Mouse (Mus musculus) splenic B cell, adult 2 months (primary cell): ENCODE measurements around the gene Mthfsd.
A peak's percentile ranks its signal among the peaks of the same experiment; 100 is the strongest.

Experiments used
- DNase-seq: peaks from one replicate; pipeline ENCODE4 v3.0.0-alpha.2; 2011; ENCODE audit warnings: low read depth, low spot score
- H3K27me3 ChIP-seq: 2 replicates; pipeline ENCODE4 v1.6.1; 2012; ENCODE audit warnings: mild to moderate bottlenecking, low read length, moderate library complexity, mixed read lengths; ENCODE audit not compliant: control insufficient read depth, poor library complexity, insufficient read depth, severe bottlenecking
- H3K36me3 ChIP-seq: 2 replicates; pipeline ENCODE4 v1.6.1; 2012; ENCODE audit warnings: mild to moderate bottlenecking, low read length, moderate library complexity, mixed read lengths; ENCODE audit not compliant: control insufficient read depth, poor library complexity, insufficient read depth, severe bottlenecking

The Mthfsd gene

DNA sequence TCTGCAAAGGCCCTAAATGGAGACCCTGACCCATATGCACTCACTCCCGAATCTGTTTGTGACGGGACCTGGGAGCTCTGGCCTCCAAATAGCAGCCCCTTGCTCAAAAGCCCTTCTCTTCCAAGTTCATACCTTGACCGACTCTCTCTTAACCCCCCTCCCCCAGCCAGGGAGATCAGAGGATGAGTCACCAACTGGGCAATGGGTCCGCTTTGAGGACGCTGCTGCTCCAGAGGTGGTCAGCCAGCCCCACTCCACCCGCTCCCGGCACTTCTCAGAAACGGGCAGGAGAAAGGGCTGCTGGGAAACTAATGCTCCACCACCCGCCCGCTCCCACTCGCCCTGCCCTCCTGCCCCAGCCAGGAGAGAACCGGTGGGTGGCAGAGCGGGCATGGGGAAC is 32.3 kb downstream of the Mthfsd start:
- no peak for DNase-seq

DNA sequence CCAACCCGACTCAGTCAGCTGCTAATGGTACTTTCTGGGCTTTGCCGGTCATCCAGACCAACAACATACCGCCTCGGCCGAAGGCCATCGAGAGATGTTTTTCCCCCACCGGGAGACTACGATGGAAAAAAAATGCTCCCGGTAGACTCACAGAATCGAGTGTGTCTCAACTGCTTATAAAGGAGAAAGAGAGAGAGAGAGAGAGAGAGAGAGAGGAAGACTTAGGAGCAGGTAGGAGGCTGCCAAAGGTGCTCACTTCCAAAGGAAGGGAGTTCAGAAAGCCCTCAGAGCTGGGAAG is 33.4 kb downstream of the Mthfsd start:
- H3K27me3 ChIP-seq = no peaks in the 10 kb centered on the region
- no peaks in the 10 kb centered on the region for H3K36me3 ChIP-seq
- no peak for DNase-seq

More for the DNA sequence above, 32.3 kb downstream of the Mthfsd start:
- Histone ChIP-seq H3K36me3 (no peaks in the 10 kb centered on the region), H3K27me3 (no peaks in the 10 kb centered on the region)

DNA sequence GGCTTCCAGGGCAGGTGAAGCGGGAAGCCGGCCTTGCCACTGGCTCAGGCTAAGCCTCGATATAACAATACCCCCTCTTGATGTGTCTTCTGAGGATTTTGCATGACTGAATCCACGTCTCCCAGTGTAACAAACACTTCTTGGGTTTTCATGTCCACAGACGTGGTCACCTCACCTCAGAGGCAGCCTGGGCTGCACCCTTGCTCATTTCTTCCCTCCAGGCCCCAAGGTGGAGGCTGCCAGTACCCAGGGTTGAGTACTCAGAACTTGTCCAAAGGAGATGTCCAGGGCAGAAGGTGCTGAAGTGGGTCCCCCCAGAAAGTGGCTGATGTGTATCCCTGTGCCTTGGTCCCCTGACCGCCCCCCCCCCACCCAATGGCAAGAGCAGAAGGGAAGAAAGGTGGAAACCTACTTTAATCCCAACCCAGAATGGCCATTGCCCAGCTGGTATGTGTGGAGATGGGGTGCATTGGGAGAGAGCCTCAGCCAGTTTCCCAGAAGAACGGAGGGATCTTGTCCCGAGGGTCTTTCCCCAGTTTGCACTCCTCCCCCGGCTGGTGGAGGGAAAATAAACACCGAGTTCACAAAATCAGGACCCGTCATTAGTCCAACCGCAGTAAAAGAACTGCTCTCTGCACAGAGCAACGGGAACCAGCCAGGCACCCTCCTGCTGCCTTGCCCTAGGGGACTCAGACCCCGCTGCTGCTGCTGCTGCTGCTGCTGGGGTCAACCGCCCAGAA is 33.9 kb downstream of the Mthfsd start:
- DNase-seq = no peak
- H3K27me3 ChIP-seq = no peaks in the 10 kb centered on the region
- H3K36me3 ChIP-seq = no peaks in the 10 kb centered on the region

DNA sequence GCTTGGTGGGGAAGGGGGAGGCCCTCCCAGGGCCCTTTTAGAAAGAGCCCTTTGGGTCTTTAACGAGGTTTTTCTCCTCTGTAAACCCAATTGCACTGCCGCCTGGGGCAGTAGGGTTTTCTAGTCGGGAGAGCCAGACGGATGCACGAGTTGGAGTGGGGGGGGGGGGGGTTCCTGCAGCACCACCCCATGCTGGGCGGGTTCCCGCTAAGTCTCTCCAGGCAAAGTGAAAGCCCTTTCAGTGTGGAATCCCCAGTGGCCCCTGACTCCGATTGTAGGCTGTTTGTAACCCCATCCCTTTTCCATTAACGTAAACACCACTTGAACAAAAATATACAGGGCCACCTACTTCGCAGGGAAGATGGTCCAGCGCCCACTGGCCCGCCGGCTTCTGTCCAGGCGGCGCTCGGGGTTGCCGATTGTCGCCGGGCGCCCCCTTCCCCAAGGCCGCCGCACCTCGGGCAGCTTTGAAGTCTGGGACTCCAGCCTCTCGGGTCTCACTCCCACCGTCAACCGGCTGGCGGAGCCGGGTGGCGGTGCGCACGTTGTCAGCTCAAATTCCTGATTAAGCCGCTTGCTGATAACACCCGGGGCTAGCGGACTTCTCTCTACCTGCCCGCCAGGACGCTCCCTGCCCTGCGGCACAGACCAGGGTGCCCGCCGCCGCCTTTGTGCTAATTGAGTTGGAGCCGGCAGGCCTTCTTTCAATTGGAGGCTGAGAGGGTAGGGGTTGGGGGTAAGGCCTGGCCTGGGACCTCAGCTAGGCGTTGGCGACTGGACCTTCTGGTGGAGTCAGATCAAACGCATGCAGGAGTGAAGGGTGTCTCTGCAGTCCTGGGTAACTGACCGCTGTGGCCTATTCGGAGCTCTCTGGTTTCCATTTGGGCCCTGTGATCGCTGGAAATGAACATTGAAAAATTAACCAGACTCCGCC is 34.8 kb downstream of the Mthfsd start:
- no peak for DNase-seq
- Histone ChIP-seq H3K36me3 (no peaks in the 10 kb centered on the region), H3K27me3 (no peaks in the 10 kb centered on the region)

DNA sequence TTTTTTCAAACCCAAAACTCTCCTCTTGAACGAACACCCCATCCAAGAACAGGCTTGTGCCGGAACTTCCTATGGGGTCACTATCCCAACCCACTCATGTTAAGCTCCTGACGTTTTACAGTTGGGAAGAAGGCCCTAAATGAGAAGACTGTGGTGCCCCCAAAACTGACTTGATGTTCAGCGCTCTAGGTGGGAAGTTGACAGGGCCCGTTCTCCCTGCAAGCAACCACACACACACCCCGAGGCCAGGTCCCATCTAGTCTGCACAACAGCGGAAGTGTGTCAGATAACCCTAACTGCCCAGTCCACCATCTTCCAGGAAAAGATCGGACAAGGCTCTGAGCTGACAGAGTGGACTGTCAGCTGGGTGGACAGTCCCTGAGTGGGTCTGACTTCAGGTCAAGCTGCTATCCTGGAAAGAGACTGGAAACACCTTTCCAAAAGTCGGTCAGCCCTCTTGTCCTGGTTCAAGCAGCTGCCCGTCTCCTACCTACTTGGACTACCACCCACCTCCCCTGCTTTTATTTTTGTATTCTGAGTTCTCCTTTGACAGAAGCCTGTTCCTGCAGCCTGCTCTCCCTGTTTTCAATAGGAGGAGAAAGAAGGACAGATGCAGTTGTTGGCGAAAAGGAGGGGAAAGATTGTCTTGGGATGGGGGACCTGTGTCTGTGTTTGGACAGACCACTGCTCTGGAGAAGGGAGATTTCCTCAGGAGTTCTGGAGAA is 35.6 kb downstream of the Mthfsd start:
- Histone ChIP-seq H3K27me3 (no peaks in the 10 kb centered on the region), H3K36me3 (no peaks in the 10 kb centered on the region)

DNA sequence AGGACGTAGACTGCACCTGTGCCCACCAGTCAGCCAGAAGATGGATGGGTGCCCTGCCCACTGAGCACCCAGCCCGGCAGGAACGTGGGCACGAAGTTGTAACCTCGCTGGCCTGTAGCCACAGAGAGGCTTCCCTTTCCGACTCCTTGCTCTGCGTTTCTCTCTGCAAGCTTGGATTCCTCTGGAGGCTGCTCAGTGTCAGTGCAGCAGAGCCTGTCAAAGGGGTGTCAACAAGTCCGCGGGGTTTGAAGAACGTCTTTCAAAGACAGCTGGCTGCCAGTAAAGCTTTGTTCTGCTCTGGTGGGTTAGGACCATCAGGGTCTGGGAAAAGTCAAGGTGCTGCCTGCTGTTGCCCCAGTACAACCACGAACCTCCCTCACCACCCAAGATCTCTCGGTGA is 36.7 kb downstream of the Mthfsd start:
- Histone ChIP-seq H3K27me3 (no peaks in the 10 kb centered on the region), H3K36me3 (no peaks in the 10 kb centered on the region)
- no peak for DNase-seq

More for the DNA sequence above, 35.6 kb downstream of the Mthfsd start:
- no peak for DNase-seq

DNA sequence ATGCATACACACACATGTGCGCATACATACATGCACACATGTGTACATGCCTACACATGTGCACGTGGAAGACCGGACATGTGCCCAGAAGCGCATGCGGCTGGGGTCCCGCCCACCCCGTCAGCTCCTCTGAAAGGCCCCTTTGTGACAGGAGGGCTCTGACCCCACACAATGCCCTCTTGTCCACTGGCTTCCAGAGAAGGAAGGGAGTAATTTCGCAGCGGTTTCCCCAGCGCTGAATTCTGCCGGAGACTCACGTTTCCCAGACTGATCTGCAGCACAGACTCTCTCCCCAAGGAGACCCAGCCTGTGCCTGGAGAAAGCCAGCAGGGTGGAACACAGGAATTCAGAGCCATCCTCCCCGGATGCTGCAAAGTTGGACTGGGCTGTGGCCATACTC is 44.5 kb downstream of the Mthfsd start:
- no peak for DNase-seq

DNA sequence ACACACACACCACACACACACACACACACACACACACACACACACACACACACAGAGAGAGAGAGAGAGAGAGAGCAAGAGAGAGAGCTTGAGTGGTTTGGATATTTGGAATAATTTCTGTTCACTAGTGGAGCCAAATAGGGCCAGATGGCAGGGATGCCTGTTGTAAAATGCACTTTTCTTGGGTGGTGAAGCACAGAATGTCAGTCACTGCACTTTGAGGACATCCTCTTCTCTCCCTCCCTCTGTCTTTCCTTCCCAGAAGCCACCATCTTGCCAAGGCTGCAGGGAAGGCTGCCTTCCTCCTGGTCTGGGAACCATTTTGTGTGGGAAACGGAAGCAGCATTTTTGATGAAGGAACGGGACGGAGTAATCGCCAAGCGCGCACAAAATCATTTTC is 45.7 kb downstream of the Mthfsd start:
- DNase-seq = no peak
- Histone ChIP-seq H3K36me3 (no peaks in the 10 kb centered on the region), H3K27me3 (no peaks in the 10 kb centered on the region)

More for the DNA sequence above, 44.5 kb downstream of the Mthfsd start:
- no peaks in the 10 kb centered on the region for H3K36me3 ChIP-seq
- H3K27me3 ChIP-seq = no peaks in the 10 kb centered on the region

DNA sequence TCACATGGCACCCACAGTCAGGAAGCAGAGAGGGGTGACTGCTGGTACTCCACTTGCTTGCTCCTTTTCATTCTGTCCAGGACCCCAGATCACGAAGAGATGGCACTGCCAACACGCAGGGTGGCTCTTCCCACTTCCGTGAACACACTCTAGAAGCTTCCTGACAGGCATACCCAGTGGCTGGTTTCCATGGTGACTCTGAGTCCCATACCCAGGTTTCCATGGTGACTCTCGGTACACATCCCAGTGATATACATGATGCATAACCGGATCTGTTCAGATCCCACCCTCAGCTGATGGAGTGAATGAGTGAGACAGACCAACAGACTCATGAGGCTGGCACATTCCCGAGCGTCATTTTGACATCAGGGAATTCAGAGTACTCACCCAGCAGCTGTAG is 49.1 kb downstream of the Mthfsd start:
- no peaks in the 10 kb centered on the region for H3K27me3 ChIP-seq
- no peaks in the 10 kb centered on the region for H3K36me3 ChIP-seq
- DNase-seq = no peak

DNA sequence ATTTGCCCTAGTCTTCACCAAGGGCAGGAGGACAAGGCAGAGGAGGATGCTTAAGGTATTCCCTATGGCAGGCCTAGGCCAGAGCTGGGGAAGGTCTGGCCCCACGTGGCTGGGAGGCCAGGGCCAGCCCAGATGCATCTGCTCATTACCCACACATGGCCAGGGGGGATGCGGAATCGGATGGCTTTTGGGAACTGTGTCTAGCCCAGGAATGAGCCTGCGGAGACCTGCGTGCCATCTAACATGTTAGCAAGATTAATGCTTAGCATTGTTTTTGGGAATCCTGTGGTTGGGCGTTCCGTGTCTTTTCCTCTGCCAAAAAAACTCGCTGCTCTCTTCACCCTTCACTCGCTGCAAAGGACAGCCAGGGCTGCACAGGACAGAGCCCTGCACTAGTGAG is 50.1 kb downstream of the Mthfsd start:
- Histone ChIP-seq H3K36me3 (no peaks in the 10 kb centered on the region), H3K27me3 (no peaks in the 10 kb centered on the region)
- DNase-seq = no peak

DNA sequence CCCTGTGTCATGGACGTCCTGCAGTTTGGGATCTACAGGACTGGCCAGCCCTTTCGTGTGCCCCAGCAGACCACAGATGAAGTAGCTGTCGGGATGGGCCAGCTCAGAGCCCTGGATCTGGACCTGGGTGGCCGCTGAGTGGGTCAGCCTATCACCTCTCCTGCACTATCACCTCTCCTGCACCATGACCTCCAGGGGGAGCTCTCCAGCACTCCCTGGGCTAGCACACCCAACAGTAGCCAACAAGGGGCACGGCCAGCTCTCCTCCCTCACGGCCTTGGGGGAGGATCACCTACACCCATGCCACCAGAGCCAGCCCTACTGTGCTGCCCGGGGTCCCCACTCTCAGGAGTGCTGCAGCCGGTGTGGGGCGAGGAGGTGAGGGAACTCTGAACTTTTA is 60.8 kb downstream of the Mthfsd start:
- peak; percentile 20 for DNase-seq
- Histone ChIP-seq H3K36me3 (no peaks in the 10 kb centered on the region), H3K27me3 (no peaks in the 10 kb centered on the region)

DNA sequence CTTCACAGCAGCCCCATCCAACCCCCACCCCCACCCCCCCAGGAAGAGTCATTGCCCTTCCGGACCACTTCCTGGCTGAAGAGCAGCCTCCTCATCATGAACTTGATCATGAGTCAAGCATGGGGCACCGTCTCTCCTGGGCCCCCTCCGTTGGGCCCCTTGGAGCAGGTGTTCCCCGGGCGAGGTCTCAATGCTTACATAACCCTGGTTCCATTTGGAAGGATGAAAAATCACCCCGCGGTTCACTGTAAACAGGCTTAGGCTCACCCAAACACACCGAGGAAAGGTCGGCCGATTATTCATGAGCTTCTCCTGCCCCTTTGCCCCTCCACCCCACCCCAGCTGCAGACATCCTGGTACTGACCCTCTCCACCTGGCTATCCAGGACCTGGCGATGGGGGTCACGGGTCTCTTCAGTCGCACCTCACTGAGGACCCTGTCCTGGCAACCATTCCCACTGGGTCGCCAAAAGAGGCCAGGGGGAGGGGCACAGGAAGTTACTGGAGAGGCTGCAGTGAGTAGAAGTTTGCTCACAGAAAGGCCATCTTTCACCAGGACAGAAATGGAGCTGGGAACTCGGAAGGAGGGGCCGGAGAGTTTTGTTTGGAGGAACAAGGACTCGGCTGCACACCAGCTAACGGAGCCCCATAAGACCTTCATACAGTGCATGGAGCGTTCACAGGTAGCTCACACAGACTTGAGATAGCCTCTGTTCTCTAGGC is 64.3 kb downstream of the Mthfsd start:
- H3K36me3 ChIP-seq = no peaks in the 10 kb centered on the region

More for the DNA sequence above, 64.3 kb downstream of the Mthfsd start:
- no peaks in the 10 kb centered on the region for H3K27me3 ChIP-seq
- no peak for DNase-seq
